Mouse (Mus musculus): Measurements from ENCODE around the gene Pxk. TPM values are rescaled to one million over a fixed set of nuclear protein-coding genes. Genes with fewer than 3 reads are reported as not detected.

Gene Pxk
- polyA plus RNA-seq, 1 experiment from 2014 or later, result 31.9 TPM

DNA sequence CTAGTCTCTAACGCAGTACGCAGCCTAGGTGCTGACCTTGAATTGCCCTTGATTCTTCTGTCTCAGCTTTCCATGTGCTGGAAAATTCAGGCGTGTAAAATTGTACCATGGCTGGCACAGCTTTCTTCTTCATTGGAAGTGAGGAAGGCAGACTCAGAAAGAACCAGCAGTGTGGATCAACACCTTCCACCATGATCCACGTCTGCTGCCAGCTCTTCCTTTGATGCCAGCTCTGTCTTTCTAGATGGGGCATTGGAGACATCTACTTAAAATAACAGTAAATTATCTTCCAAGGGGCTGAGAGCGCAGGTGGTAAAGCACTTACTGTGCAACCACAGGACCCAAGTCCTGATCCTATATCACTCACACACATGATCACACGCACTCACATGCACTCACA, 94.7 kb downstream of the Pxk start:
- DNase-seq (ENCODE audit: low spot score), result no peak

DNA sequence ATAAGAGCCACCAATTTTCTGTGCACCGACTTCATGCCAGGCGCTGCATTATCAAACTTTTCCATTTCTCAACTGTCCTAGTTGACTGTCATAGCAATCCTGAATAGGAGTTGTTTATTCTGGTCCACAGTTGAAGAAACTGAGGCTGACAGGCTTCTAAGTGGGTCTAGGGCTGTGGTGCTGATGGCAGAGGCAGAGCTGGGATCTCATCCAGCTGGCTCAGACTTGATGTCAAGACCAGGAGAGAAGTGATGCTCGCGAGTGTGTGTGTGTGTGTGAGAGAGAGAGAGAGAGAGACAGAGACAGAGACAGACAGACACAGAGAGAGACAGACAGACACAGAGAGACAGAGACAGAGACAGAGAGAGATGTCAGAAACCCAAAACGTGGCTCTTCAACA, 102.8 kb downstream of the Pxk start:
- DNase-seq (ENCODE audit: low spot score), result no peak

GRCm38 (mm10) chr14:8201715-8202114, 103.7 kb downstream of the Pxk start:
- no peak for DNase-seq (ENCODE audit: low spot score)

- DNase-seq (ENCODE audit: low spot score), result no peak
These were observed 108.3 kb downstream of the Pxk start for GRCm38 (mm10) chr14:8206179-8206910.

DNA sequence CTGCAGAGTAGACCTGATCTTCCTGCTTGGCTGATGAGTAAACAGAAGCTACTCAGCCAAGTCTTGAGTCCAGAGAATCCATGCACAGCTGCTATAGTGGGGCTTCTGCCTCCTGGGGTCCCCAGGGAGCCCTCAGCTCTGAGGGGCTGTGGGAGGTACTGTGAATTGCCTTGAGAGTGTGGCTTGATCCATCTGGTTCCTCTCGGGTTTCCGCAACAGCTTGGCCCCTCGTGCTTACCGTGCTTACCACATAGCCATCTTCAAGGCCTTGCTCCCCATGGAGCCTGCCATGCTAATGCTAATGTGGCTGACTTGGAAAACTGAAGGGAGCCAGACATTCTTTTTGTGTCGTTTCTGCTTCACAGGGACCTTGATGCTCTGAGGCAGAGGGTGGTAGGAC, 109.1 kb downstream of the Pxk start:
- DNase-seq (ENCODE audit: low spot score), result no peak

DNA sequence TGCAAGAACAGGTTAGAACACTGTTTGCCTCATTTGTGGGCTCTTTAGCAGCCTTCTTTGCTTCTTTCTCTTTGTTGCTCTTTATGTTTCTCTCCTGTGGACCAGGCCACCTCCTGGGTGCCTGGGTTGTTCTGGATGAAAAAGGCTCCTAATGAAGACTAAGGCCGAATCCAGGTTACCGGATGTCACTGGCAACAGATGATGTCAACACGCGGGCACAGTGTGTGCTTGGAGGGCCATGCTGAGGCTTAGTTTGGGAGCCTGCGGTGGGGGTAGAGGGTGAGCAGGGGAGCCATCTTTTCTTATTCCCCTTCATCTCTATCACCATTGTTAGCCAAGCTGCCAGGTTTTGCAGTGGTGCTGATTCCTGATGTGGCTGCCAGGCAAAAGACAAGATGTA, 109.5 kb downstream of the Pxk start:
- DNase-seq (ENCODE audit: low spot score), result no peak

DNA sequence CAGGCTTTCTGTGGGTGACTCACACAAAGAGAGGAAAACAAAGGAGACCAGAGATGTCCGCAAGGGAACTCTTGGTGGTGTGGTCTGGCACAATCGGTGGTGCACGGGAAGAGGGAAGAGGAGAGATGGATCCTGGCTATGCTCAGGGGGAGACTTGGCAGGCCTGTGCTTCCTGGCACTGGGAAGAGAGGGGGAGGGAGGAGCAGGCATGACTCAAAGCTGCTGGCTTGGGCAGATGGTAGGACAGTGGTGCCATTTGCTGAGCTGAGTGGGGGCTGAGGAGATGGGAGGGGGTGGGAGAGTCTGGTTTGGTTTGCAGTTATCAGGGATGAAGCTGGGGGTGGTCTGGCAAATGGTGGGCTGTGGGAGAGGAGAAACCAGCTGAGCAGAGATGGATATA, 110.9 kb downstream of the Pxk start:
- no peak for DNase-seq (ENCODE audit: low spot score)

DNA sequence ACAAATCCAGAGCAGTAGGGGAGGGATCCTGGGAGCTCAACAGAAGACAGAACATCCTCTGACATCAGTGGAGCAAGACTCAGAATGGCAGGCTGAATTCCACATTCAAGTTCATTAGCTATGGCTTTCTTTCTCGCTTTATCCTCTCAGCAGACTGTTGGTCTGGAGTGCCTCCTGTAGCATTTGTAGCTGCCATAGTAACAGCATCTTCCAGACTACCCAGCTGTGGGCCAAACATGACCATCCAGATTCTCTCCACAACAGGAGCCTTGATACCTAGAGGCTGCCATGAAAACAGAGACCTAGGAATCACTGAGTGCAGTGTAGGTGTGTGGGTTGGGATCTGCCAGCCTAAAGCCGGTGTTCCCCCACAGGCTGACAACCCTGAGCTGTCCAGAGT, 111.9 kb downstream of the Pxk start:
- no peak for DNase-seq (ENCODE audit: low spot score)

DNA sequence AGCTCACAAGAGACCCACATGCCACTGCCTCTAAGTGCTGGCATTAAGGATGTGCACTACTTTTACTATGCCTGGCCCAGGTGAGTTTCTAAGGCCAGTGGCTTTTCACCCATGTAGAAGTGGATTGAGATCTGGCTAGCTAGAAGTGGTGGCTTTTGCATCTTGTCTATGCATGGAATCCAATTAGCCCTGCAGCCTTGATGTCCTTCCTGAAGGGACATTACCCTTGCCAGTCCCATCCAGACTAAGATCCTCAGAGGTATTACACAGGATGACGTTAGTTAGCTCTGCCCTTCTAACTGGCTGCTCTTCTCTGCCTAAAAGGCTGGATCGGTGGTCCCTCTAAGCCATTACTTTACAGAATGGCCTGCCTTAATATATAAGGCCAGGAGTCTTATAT, 115.0 kb downstream of the Pxk start:
- no peak for DNase-seq (ENCODE audit: low spot score)

DNA sequence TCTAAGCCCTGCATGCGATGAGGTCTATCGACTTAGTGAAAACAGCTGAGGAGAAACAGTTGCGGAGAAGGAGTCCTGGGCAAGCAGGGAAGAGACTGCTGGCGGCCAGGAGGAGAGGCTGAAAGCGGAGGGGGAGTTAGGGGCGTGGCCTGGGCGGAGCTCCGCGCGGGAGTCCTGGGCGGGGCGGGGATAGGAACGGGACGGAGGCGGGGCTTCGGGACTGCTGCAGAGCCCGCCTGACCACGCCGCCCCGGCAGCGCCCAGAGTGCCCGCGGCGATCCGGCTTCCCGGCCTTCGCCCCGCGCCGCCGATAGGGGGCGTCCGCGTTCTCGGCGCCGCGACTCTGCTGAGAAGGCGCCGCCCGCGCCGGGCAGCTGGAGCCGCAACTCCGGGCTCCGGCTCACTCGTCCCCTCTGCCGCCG, 115.8 kb downstream of the Pxk start, which contains the start of gene Kctd6:
Gene Kctd6, plus strand, starts transcription at position 338 of the 422 bp plus-strand sequence.
- peak; percentile 95 for DNase-seq (ENCODE audit: low spot score)

Other genes with a start within 250 kb of the Pxk start
- not detected in 2 replicates for gene Gm45521, start 140.9 kb upstream of the Pxk start, polyA plus RNA-seq (2015; fragmentation: Nextera tagmentation; extraction: Ambion mirVana)
- 7.6 and 8.7 TPM in 2 replicates for gene Dnase1l3, start 103.6 kb upstream of the Pxk start, polyA plus RNA-seq (2015; fragmentation: Nextera tagmentation; extraction: Ambion mirVana)
- 26.9 and 30.7 TPM in 2 replicates for gene Abhd6, start 95.3 kb upstream of the Pxk start, polyA plus RNA-seq (2015; fragmentation: Nextera tagmentation; extraction: Ambion mirVana)
- gene Rpp14, start 17.8 kb upstream of the Pxk start, polyA plus RNA-seq (2015; fragmentation: Nextera tagmentation; extraction: Ambion mirVana), result 64.3 and 71.9 TPM in 2 replicates
- gene Pdhb, start 74.8 kb downstream of the Pxk start, polyA plus RNA-seq (2015; fragmentation: Nextera tagmentation; extraction: Ambion mirVana), result 227 and 232 TPM in 2 replicates
- gene Kctd6, start 115.9 kb downstream of the Pxk start, polyA plus RNA-seq (2015; fragmentation: Nextera tagmentation; extraction: Ambion mirVana), result 10.2 and 12.6 TPM in 2 replicates
- gene Acox2, start 161.1 kb downstream of the Pxk start, polyA plus RNA-seq (2015; fragmentation: Nextera tagmentation; extraction: Ambion mirVana), result 0.71 and 0.75 TPM in 2 replicates
- gene Fam107a, start 219.8 kb downstream of the Pxk start, polyA plus RNA-seq (2015; fragmentation: Nextera tagmentation; extraction: Ambion mirVana), result 0.16 and 0.17 TPM in 2 replicates

Data from thymus, postnatal 0 days (tissue).